Mouse (Mus musculus) layer of hippocampus, postnatal 25 days (tissue): ENCODE measurements around the gene Ash1l. TPM values are rescaled to one million over a fixed set of nuclear protein-coding genes. Genes with fewer than 3 reads are reported as not detected.

Experiments used
- DNase-seq, 2 experiments: peaks; one replicate each; pipeline ENCODE4 v3.0.0; 2022; ENCODE audit warnings: mixed read lengths in 2 of 2, low spot score in 1 of 2; ENCODE audit errors: extremely low spot score in 1 of 2
- total RNA-seq, 2 experiments: library from RNA; stranded (reverse); gene quantifications; 2 replicates each; pipeline ENCODE4 v1.2.3; 2021

Ash1l gene
- total RNA-seq, result 10 to 100 TPM; 70.5 to 82.0 TPM

GRCm38 (mm10) chr3:88950576-88951326 is at the start of gene Ash1l, which contains the start of gene Dap3:
TSS of gene Ash1l (plus strand) at chr3:88950622.
TSS of gene Dap3 (minus strand) at chr3:88951181.
- peak; percentile 51 to 75 for DNase-seq

- DNase-seq, result no peak
These were observed 45.6 kb upstream of the Ash1l start for GRCm38 (mm10) chr3:88904803-88905202.

- no peak for DNase-seq
These were observed 45.2 kb upstream of the Ash1l start for GRCm38 (mm10) chr3:88905209-88905608.

GRCm38 (mm10) chr3:88905741-88906140 is 44.7 kb upstream of the Ash1l start:
- no peak for DNase-seq

GRCm38 (mm10) chr3:88906393-88907159 is 43.8 kb upstream of the Ash1l start:
- DNase-seq, result no peak

GRCm38 (mm10) chr3:88912585-88912984 is 37.8 kb upstream of the Ash1l start:
- no peak for DNase-seq

GRCm38 (mm10) chr3:88913511-88914383 is 36.7 kb upstream of the Ash1l start, which contains the start of gene Msto1:
TSS of gene Msto1 (minus strand) at chr3:88913999.
- DNase-seq, result peak; percentile 82 to 88

GRCm38 (mm10) chr3:88914384-88914810 is 36.0 kb upstream of the Ash1l start:
- DNase-seq, result no peak

- DNase-seq, result no peak
These were observed 31.4 kb upstream of the Ash1l start for GRCm38 (mm10) chr3:88918981-88919380.

GRCm38 (mm10) chr3:88921411-88921810 is 29.0 kb upstream of the Ash1l start:
- DNase-seq, result no peak

- DNase-seq, result peak in 1 of 2 experiments; percentile 33
These were observed 26.3 kb upstream of the Ash1l start for GRCm38 (mm10) chr3:88923989-88924591.

- DNase-seq, result no peak
These were observed 24.8 kb upstream of the Ash1l start for GRCm38 (mm10) chr3:88925651-88926050.

GRCm38 (mm10) chr3:88929501-88929900 is 20.9 kb upstream of the Ash1l start:
- DNase-seq, result no peak

GRCm38 (mm10) chr3:88939071-88939470 is 11.4 kb upstream of the Ash1l start:
- no peak for DNase-seq

GRCm38 (mm10) chr3:88939749-88940148 is 10.7 kb upstream of the Ash1l start:
- DNase-seq, result no peak

GRCm38 (mm10) chr3:88942316-88942880 is 8.0 kb upstream of the Ash1l start:
- no peak for DNase-seq

- no peak for DNase-seq
These were observed 6.3 kb upstream of the Ash1l start for GRCm38 (mm10) chr3:88944109-88944508.

GRCm38 (mm10) chr3:88949786-88950575 is 441 bp upstream of the Ash1l start:
- DNase-seq, result peak; percentile 80 to 83

GRCm38 (mm10) chr3:88951327-88951800 is 942 bp downstream of the Ash1l start:
- DNase-seq, result no peak
